Mouse (Mus musculus): ENCODE data around the gene Usp12.

DNA sequence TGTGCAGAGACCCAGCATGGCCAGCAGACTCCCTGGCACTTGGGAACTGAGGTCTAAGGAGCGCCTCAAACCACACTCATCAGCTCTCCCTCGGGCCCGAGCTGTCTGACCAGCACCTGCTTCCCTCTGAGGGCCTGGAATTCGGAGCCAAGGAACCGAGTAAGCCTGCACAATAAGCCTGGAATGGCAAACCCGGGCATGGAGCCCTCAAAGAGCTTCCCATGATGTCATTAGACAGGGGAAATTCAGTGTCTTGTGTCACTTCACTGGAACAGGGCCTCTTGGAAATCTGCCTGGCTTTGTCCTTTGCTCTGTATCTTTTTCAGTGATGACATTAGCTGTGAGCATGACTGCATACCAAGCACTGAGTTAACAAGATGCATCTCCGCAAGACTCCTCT lies 44.5 kb downstream of the Usp12 start:
- TF ChIP-seq CTCF (IDR thresholded peaks at IDR 0.05; ENCODE audit: low read depth, low read length) = no peak
- no peak for TF ChIP-seq POLR2AphosphoS5 (IDR thresholded peaks at IDR 0.05; ENCODE audit: insufficient replicate concordance, low read depth, low read length)

Measured in G1E (cell line).